Mouse (Mus musculus) bone marrow, adult 2 months (tissue): ENCODE measurements around the gene Zbtb32.

Source experiments
- CTCF ChIP-seq: fragments of 200-500 bp; IDR thresholded peaks from 2 replicates; pipeline ENCODE4 v1.5.1; 2011; ENCODE audit warnings: low read length, control low read depth; ENCODE audit not compliant: control insufficient read depth, insufficient read depth
- POLR2A ChIP-seq: fragments of 200-500 bp; IDR thresholded peaks from 2 replicates; pipeline ENCODE4 v1.6.1; 2011; ENCODE audit warnings: low read depth, mild to moderate bottlenecking, control low read depth, low read length, borderline replicate concordance; ENCODE audit not compliant: control insufficient read depth

GRCm38 (mm10) chr7:30544327-30544726 is 54.4 kb downstream of the Zbtb32 start:
- TF ChIP-seq CTCF = no peak
- no peak for TF ChIP-seq POLR2A
